Mouse (Mus musculus) retina, adult 2 months (tissue): ENCODE data around the gene Cntnap5b.
A peak's percentile ranks its signal among the peaks of the same experiment; 100 is the strongest.

Source experiments
- DNase-seq: peaks from one replicate; pipeline ENCODE4 v3.0.0-alpha.2; 2012; ENCODE audit warnings: low read depth, low spot score

Cntnap5b gene

DNA sequence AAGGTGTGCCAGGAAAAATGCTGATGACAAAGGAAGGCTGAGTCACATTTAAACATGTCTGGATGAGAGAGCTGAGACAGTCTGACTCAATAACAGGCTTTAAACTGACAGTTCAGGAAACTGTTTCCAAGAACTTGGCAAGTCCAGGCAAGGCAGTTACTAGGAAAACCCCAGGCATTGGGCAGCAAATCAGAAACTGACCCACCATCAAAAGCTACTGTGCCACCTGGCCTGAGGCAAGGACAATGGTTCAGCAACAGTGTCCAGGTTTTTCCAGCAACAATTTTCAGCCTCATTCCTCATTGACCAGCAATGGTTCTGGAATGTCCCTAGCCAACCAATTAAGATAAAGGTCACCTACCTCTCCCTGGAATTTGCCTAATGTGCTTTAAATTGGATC is 399.0 kb downstream of the Cntnap5b start:
- DNase-seq, result no peak

DNA sequence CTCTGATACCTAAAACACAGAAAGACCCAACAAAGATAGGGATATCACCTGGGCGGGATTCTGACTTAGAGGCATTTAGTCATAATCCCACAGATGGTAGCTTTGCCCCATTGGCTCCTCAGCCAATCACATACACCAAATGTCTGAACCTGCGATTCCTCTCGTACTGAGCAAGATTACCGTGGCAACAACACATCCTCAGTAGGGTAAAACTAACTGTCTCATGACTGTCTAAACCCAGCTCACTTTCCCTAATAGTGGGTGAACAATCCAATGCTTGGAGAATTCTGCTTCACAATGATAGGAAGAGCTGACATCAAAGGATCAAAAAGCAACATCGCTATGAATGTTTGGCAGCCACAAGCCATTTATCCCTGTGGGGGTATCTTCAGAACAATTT is 407.5 kb downstream of the Cntnap5b start:
- peak; percentile 78 for DNase-seq

DNA sequence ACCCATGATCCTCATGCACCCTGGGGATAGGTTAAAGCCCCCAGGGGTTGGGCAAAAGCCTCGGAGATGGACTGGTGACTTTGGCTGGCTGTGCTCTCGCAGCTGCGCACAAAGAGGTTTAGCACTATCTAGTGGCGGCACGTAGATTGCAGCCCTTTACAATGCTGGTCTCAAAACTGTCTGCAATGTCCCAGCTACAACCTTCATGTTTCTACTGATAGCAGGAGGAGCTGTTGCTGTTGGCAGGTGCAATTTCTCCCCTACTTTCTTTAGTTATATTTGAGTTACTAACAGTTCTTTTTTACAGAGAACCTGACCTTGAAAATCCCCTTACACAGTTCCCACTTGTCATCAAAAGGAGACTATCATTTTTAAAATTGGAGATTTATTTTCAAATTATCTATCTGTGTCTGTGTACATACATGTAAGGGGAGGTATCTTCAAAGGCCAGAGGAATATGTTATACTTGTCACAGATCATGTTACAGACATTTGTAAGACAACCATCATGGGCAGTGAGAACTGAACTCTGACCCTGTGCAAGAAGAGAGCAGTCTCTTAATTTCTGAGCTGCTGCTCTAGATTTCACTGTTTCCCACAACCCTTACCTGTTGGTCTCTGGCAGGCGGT is 459.5 kb downstream of the Cntnap5b start:
- no peak for DNase-seq

DNA sequence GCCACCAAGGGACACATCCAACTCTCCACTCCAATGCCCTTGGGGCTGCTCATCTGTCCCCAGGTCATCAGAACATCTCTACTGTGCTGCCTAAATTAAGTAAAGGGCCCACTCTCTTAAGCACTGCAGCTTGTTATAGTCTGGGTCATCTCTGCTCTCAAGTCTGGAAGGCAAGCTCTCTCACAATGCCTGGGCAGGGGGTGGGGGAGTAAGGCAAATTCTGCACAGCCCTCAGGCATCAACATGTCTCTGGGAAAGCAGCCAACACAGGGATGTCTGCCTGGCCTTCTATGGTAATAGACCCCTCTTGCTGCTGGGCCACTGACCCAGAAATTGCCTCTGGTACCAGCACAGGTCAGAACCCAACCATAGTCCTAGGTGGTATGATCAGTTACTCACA is 479.4 kb downstream of the Cntnap5b start:
- no peak for DNase-seq

DNA sequence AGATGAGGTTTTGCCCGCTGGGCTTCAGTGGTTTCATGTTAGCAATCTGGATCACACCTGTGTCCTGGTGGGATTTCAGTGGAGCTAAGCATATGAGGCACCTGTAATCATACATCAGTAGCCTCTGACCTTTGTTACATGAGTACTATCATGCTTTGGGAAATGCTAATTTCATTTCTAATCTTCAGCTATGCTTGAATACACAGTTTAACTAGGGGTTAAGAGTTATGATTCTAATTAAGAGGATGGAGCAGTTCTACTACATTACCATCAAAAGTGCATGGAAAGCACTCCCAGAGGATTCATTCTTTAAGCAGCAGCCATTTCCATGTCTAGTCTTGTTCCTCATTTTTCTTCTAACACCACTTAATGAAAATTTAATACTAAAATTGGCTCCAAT is 538.1 kb downstream of the Cntnap5b start:
- no peak for DNase-seq

DNA sequence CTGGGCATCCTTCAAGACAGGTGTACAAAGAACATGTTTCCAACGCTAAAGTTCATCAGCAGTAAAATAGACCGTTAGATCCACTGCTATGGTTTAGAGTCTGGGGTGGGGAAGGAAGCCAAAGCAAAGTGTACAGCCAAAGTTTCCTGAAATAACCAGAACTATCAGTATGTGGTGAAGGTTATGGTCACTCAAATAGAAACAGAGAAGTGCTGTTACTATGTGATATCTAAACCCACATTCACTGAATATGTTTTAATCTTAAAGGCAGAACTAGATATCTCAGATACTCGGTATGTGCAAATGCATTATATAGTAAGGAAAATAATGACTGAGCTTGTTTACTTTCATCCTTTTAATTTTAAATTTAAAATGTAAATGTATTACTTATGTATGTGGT is 558.5 kb downstream of the Cntnap5b start:
- DNase-seq, result no peak

DNA sequence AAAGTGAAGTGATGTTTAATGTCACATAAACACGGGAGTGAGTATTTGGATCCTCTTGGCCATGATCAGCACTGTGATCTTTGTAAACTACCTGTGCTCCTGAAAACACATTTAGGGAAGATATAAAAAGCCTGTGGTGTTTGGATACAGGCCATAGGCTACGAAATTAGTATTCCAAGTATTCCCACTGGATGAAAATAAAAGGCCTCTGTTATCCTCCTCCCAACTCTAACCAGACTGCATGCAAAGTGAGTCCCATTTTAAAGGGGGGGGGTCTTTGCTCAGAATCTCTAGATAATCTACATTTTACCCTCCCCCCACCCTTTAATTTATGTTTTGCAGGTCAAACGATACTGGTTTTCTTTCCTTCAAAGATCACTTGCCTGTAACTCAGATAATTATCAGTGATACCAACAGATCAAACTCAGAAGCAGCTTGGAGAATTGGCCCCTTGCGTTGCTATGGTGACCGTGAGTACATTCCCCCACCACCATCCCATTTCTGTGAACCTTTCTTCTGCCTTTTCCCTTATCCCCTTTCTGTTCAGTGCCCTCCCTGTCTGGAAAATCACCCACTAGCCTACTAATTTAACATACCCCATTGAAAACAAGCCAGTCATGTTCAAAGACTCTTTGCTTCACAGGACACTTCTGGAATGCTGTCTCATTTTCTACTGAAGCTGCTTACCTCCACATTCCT is 597.0 kb downstream of the Cntnap5b start:
- no peak for DNase-seq

DNA sequence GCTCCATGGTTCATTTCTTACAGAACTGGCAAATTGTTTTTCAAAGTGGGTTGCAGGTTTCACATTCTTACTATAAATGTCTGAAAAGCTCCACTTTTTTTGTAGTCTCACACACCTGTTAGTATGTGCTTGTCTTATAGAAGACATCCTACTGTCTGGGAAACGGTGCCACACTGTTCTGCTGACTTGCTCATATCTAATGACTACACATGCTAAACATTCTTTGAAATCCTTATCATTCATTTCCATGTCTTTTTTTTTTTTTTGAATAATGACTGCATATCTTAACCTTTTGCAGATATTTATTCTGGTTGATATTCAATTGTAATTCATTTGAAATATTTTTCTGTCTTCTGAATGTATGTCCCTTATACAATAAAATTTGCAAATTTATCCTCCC is 613.7 kb downstream of the Cntnap5b start:
- no peak for DNase-seq

DNA sequence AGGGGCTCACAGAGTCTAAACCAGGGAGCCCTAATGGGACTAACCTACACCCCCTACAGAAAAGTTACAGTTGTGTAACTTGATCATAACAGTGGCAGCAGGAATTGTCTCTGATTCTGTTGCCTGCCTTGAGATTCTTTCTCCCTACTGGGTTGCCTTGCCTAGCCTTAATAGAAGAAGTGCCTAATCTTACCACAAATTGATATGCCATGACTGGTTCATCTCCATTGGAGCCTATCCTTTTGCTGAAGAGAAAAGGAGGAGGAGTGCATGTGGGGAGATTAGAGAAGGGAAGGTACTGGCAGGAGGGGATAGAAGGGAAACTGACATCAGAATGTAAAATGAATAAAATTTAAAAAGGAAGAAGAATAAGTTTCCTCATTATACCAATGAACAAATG is 621.5 kb downstream of the Cntnap5b start:
- DNase-seq, result no peak

DNA sequence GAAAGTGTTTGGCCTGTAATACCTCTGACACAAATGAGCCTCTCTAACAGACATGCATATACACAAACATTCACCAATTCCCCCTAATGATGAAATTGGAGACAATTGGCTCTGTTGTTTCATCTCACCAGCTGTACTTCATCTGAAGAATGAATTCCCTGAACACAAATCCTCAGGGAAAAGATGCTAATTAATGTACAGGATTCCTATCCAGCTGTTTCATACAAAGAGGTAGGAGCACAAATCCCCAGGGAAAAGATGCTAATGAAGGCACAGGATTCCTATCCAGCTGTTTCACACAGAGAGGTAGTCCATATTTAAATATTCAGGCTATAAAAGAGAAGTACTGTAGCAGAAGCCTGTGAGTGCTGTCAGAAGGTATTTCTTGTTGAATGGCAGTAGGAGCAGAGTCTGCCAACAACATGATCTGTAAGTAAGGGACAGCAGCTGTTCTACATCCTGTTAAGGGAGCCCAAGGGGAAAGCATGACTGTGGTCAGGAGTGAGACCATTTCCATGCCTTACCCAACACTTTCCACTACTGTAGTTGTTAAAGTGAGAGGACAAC is 644.2 kb downstream of the Cntnap5b start:
- no peak for DNase-seq

DNA sequence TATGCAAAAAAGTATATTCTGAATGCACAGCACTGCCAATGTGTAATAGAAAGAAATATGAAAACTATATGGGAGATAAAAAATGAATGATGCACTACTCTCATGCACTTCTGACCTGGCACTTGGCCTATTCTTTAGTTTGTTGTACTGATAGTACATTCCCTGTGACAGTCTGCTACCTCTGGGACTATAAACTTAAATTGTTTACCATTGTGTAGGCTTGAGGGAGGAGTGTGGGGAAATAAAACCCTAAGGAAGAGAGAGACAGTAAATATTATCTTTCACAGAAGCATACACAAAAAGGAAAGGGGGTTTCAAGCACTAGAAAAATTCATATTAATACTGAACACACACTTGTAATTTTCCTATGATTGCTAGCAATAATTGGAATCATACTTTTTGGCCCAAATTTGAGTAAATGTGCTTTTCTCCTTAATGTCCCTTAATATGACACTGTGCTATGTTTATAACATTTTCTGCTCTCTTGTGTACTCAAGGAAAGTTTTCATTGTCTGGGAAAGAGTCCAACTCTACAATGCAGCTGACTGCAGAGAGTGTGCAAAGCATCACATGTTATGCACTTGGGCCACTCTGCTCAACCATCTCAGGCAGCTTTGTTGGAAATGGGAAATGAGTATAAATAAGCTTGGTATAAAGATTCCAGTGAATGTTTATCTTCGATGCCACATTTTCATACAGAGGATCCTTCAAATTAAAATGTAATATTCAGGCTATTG is 657.6 kb downstream of the Cntnap5b start:
- no peak for DNase-seq

DNA sequence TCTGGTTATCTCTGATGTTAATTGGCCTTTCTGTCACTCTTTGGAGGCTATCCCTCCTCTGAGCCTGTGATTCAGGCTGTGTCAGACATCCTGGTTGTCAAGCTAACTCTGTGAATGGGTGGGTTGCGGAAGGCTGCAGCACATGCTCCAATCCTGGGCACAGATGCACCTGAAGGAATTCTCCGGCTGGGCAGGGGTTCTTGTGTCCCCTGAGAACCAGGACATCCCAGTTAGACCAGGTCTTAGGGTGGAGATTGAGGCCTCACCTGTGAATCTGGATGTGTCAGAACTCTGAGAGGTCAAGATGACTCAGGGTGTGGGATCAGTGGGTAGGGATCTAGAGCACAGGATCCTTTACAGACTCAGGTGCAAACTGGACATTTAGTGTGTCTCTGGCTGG is 691.3 kb downstream of the Cntnap5b start:
- no peak for DNase-seq

DNA sequence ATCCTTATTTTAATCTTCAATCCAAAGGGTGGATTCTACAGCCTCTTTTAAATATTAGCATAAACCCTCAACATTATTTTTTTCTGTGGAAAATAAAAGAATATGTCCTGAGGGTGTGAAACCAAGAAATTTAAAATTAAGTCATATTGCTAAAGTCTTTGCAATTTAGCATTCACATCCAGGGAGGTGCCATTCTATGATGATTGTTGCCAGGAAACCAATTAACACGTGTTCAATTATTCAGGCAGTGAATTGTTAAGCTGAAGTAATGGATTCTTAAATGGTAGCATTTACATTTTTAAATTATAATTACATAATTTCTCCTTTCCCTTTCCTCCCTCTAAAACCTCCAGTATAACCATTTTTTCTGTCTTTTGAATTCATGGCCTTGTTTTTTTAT is 692.7 kb downstream of the Cntnap5b start:
- no peak for DNase-seq

DNA sequence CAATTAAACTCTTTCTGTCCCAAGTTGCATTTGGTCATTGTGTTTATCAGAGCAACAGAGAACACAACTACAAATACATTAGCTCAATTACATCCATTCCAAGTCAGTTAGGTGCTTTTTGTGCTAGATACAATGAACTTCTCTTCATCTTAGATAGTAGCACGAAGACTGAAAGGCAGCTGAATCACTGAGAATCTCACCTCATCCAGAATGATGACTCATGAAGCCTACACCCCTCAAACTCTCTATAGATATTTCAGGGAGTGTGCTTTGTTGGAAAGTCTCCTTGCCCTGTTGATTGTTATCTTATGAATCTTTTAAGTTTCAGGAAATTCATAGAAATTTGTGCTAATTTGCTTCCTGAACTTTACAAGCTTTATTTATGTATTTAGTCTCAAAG is 695.0 kb downstream of the Cntnap5b start:
- no peak for DNase-seq

DNA sequence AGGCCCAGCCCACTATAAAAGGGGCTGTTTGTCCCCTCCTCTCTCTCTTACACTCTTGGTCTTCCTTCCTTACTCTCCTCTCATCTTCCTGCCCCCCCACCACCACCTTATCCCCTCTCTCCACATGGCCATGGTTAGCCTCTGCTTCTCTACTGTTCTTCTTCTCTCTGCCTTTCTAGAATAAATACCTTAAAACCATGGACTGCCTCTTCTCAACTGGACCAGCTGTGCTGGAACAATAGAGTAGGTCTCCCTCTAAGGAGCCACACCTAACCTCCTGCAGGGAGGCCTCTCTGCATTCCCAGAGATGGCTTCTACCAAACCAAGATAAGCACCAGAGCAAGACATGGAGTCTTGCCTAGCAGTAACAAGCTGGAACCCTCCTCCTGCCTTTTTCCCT is 737.3 kb downstream of the Cntnap5b start:
- no peak for DNase-seq
